Mouse (Mus musculus): ENCODE measurements around the gene Zfp280d.
A peak's percentile ranks its signal among the peaks of the same experiment; 100 is the strongest.

Gene Zfp280d

GRCm38 (mm10) chr9:72274677-72275076 is at the start of gene Zfp280d:
Gene Zfp280d (plus strand): TSS chr9:72274860.
- DNase-seq (ENCODE audit: low spot score in 2 of 2) = peak; percentile 77 to 91

DNA sequence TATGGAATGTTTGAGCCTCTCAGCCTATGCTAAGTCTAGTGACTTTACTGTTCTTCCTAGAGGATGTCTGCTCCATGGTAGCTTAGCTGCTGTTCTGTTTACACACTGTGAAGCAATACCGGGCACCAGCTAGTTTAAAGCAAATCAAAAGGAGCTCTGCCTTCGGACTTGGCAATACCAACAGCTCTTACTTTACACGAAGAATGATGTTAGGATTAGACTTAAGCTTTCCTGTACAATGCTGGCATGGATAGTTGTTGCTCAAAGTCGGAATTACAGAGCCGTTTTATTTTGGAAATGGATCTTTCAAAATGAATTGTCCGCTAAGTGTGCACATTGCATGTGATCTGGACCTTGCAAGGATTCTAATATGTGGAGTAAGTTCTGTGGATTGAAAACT is 48.1 kb upstream of the Zfp280d start:
- DNase-seq (ENCODE audit: low spot score in 2 of 2) = no peak

DNA sequence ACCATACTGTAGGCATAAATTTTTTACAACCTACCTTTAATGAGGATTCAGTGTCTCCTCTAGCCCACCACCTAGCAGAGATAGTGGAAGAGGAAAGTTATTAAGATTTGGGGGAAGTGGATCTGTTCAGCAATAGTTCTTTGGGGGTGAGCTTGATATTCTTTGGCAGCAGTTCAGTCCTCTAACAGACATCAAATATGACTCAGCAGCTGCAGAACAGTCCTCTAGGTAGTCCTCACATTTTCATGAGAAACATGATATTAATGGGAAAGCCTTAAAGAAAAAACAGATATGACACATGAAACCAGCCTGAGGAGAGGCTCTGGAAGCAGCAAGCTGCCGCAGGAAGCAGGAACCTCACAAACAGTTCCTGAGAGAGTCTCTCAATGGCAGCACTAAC is 22.0 kb upstream of the Zfp280d start:
- no peak for DNase-seq (ENCODE audit: low spot score in 2 of 2)

- no peak for DNase-seq (ENCODE audit: low spot score in 2 of 2)
Observed at GRCm38 (mm10) chr9:72255227-72255626, 19.4 kb upstream of the Zfp280d start.

GRCm38 (mm10) chr9:72256646-72257045 is 18.0 kb upstream of the Zfp280d start:
- no peak for DNase-seq (ENCODE audit: low spot score in 2 of 2)

- no peak for DNase-seq (ENCODE audit: low spot score in 2 of 2)
Observed at GRCm38 (mm10) chr9:72260337-72260736, 14.3 kb upstream of the Zfp280d start.

- DNase-seq (ENCODE audit: low spot score in 2 of 2) = no peak
Observed at GRCm38 (mm10) chr9:72264859-72265258, 9.8 kb upstream of the Zfp280d start.

GRCm38 (mm10) chr9:72270146-72270545 is 4.5 kb upstream of the Zfp280d start:
- peak in 1 of 2 experiments; percentile 15 for DNase-seq (ENCODE audit: low spot score in 2 of 2)

DNA sequence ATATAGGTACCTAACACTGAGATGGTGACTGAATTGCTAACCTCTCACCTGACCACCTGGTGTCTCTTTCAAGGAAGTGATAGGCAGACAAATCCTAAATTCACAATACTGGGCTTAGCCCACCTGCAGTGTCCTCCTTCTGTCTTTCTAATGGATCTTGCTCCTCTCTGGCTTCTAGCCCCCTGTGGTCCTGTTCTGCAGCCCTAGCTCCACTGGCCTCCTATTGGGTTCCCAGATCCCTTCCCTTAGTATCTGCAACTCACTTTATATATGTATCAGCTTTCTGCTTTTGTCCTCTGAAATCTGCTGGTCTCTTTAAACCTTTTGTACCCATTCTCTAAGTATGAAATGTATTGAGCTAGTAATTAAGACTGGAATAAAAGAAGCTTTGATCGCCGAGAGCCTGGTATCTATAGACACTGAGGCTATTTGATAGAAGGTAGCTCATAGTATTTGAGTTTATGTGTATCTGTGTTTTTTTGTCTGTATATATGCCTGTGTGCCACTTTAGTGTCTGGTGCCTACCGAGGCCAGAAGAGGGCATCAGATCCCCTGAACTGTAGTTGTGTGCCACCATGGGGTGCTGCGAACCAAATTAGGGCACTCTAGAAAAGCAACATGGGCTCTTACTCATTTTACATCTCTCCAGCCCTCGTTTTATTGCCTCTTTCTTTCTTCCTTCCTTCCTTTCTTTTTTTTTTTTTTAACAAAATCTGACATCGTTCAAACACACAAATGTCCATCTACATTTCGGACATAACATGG is 832 bp upstream of the Zfp280d start:
- no peak for DNase-seq (ENCODE audit: low spot score in 2 of 2)

DNA sequence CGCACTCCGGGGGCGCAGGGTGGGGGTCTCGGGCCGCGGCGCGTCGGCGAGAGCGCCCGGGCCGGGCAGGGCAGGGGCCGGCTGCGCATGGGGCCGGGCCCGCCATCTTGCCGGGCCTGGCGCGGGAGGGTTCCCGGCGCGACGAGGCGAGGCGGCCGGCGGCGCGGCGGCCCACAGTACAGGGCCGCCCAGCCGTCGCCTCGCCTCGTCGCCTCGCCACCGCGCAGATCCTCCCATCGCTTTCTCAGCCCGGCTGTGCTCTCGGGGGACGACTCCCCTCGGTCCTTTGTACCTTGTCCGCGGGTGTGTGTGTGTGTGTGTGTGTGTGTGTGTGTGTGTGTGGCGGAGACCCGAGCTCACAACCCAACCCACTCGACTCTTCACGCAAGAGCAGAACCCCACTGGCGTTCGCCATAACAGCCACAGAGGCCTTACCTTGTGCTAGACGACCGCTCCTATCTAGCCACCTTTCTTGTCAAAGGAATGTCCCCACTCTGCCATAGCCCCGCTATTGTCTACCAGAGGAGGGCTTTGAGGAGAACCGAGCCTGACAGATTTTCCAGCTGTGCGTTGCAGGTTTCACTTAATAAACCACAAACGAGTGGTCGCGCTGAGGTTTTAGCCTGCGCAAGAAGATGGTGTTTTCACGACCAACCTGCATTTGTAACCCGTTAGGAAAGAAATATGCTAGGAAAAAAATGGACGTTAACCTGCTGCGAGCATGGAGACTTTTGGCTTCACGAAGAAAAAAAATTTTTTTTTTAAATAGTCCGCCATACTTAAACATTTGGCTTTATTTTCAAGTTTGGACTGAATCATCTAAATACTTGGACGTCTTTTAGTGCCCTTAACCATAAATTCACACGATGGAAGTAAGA is 680 bp downstream of the Zfp280d start:
- DNase-seq (ENCODE audit: low spot score in 2 of 2) = peak; percentile 11 to 59

DNA sequence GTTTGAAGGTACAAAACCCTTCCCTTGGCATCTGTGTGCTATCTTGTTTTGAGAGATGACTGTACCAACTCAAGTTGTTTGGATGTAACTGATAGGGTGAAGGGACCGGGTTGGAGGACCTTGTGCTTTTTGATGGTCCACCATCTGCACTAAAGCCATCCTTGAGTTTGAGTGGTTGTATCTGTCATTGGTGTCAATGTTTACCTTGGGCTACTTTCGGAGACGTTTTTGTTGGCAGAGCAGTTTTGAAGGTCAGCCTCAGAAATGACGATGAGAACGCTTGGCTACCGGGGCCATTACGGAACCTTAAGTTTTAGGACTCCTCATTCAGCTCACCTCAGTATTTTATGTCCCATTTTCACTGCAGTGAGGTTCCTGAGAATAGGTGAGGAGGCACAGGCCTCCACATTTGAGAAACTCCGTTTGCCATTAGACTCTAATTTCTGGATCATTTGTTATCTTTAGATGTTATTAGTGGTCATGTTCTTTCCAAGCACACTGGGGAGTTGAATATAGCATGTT is 1.4 kb downstream of the Zfp280d start:
- DNase-seq (ENCODE audit: low spot score in 2 of 2) = no peak

DNA sequence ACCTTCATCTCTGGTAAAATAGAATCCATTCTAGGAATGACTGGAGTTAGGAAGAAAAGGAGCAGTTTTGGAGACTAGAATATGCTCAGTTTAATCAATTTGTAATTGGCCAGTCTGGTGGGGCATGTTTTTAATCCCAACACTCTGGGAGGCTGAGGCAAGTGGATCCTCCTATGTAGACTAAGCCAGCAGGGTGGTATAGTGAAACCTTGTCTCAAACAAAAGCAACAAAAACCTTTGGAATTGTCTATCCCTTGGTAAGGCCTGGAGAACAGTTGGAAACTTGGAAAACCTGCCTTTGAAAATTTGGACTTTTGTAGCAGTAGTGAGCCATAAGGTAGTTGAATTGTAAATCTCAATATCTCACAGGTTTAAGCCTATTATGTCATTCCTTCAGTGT is 2.3 kb downstream of the Zfp280d start:
- no peak for DNase-seq (ENCODE audit: low spot score in 2 of 2)

- no peak for DNase-seq (ENCODE audit: low spot score in 2 of 2)
Observed at GRCm38 (mm10) chr9:72279943-72280342, 5.3 kb downstream of the Zfp280d start.

GRCm38 (mm10) chr9:72287696-72288095 is 13.0 kb downstream of the Zfp280d start:
- DNase-seq (ENCODE audit: low spot score in 2 of 2) = no peak

DNA sequence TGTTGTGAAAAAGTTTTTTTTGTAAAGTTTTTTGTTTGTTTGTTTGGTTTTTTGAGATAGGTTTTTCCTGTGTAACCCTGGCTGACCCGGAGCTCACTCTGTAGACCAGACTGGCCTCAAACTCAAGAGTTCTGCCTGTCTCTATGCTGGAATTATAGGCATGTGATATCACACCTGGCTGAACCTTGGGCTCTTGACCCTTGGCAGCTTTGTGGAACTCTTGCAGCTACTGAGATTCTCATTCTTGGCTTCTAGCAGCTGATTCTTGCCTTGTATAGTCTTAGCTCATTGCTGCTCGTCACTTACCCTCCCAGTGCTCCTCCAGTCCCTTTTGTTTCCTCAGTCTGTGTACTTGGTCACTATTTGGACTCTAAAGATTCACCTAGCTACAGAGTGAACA is 13.6 kb downstream of the Zfp280d start:
- no peak for DNase-seq (ENCODE audit: low spot score in 2 of 2)

DNA sequence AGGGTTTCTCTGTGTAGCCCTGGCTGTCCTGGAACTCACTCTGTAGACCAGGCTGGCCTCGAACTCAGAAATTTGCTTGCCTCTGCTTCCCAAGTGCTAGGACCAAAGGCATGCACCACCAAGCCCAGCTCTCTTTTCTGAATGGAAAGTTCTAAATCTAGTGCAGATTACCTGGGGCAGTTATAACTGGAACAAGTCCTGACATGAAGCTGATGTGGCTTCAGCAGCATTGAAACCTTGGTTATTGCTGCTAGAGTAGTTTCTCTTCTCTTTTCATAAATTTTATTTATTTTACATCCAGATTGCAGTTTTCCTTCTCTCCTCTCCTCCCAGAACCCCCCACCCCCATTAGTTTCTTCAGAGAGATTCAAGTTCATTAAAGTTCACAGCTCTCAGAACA is 14.4 kb downstream of the Zfp280d start:
- no peak for DNase-seq (ENCODE audit: low spot score in 2 of 2)

DNA sequence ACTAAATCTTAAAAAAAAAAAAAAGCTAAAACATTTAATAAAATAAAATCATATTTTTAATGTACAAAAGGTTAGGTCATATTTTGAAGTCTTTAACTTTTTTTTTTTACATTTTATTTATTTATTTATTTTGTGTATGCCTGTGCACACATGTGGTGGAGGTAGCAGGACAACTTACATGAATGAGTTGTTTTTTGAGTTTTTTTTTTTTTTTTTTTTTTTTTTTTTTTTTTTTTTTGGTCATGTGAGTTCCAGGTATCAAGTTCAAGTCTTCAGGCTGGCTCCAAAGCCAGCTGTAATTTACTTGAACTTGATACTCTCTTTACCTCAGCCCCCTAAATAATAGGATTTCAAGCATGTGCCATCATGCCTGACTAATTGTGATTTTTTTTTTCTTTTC is 19.4 kb downstream of the Zfp280d start:
- DNase-seq (ENCODE audit: low spot score in 2 of 2) = no peak

DNA sequence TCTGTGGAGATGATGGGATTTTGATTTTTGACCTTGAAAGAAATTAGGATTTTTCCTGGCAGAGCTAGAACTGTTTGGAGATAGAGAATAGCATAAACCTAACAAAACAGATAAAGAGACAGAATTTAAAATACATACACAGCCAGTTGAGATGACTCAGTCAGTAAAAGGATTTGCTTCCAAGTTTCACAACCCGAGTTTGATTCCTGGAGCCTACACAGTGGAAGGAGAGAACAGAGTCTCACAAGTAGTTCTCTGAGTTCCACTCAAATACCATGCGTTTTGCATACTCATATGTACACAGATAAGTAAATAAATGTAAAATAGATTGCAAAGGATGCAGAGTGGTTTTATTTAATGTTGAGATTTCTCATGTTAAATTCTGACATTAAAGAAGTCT is 35.1 kb downstream of the Zfp280d start:
- DNase-seq (ENCODE audit: low spot score in 2 of 2) = no peak

DNA sequence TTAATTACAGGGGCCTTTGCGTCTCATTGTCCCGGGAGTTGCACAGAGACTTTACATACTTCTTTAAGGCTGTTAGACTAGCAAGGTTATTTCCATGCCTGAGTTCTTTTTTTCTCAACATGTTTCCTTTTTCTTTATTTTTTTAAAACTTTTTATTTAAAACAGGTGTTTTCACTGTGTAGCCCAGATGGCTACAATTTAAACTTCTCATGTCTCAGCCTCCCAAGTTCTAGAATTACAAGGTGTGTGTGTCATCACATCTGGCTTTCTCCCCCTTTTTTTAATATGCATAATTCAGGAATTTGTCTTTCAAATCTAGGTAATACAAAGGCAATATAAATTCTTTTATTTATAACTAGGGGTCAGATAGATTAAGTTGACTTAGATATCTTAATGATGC is 58.6 kb downstream of the Zfp280d start:
- DNase-seq (ENCODE audit: low spot score in 2 of 2) = no peak

DNA sequence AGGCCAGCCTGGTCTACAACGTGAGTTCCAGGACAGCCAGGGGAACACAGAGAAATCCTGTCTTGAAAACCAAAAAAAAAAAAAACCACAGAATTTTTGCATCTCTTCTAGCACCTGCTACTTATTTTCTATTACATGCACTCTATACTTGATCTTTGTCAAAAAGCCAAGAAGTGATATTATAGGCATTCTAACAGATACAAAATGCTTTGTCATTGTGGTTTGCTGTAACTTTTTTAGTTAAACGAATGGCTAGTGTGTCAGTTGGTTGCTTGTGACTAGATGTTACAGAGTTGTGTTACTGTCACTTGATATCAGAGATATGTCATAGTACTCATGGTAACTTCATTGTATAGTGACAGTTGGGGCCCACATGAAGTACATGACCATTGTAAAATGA is 61.4 kb downstream of the Zfp280d start:
- no peak for DNase-seq (ENCODE audit: low spot score in 2 of 2)

- no peak for DNase-seq (ENCODE audit: low spot score in 2 of 2)
Observed at GRCm38 (mm10) chr9:72339119-72339518, 64.5 kb downstream of the Zfp280d start.

DNA sequence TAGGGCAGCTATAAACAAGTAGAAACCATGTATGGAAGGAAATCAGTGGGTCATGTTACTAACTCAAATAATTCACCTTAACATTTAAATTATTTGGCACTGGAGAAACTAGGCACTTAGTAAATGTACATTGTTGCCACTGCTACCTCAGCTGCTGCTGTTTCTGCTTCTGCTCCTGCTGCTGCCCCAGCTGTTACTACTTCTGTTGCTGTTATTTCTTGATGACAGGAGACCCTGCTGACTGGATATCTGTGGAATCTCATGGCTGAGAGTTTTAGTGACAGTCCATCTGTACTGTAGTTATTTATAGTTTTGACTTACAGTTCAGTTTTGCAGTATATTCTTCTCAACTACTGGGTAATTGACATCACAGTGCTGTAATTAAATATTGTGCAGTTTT is 69.2 kb downstream of the Zfp280d start:
- no peak for DNase-seq (ENCODE audit: low spot score in 2 of 2)

- DNase-seq (ENCODE audit: low spot score in 2 of 2) = no peak
Observed at GRCm38 (mm10) chr9:72372359-72372758, 97.7 kb downstream of the Zfp280d start.
